Mouse (Mus musculus) liver, embryonic 14 days (tissue): ENCODE results near the gene Ptprc. TPM values are rescaled to one million over a fixed set of nuclear protein-coding genes. Genes with fewer than 3 reads are reported as not detected.

Experiments used
- polyA plus RNA-seq: library from polyadenylated mRNA; depleted of rRNA; stranded (reverse); fragments of >200 nt; gene quantifications from 2 replicates; pipeline ENCODE4 v1.2.3, GENCODE M21; 2012; rRNA removed

Gene Ptprc
- 4.1 and 5.9 TPM in 2 replicates for polyA plus RNA-seq

DNA sequence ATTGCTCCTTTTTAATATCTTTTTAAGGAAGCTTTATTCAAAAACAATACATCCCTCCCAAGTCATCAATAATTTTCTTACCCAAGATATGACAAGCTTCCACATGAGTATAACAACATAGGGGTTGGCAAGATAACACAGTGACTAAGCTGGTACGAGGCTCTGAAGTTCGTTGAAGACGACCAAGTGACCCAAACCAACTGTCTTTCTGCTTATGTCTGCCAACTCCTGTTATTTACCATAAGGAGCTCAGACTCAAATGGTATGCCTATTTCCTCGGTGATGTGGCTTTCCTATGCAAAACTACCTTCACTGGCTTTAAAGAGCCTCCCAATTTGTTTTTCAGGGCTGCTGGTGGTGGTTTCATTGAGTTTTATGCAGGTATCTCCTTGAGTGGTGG, at the start of gene Ptprc:
Gene Ptprc (minus strand): TSS at position 215 of the 400 bp plus-strand sequence.

Other genes with a start within 250 kb of the Ptprc start
- gene Atp6v1g3, start 98.0 kb upstream of the Ptprc start, polyA plus RNA-seq: not detected in 2 replicates